Mouse (Mus musculus): ENCODE data around the gene Plb1. TPM values are rescaled to one million over a fixed set of nuclear protein-coding genes. Genes with fewer than 3 reads are reported as not detected.

The Plb1 gene
- polyA plus RNA-seq, 1 experiment from 2014 or later: 0.38 TPM

DNA sequence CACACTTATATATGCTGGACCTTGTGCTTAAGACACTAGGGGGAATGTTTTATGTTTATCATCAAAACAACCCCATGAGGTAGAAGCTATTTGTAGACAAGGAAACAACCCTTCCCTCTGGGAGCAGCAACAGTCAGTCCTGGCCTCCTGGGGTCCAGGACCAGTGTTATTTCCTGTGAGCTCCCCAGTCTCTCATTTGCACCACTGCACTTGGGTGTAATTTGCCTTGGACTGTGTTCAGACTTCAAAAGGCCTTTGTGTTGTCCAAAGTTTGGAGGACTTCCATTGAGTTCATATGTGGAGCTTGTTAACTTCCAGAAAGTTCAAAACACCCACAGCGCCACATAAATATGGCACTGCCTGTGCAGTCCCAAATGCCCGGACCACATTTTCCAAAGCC lies 180.6 kb downstream of the Plb1 start:
- Histone ChIP-seq H3K9me3 (no peaks in the 10 kb centered on the region), H3K4me1 (peaks cover 20% of the 10 kb centered on the region), H3K36me3 (replicated peaks) (no peaks in the 10 kb centered on the region), H3K4me3 (no peak overlapping the region), H3K27me3 (ENCODE audit: poor library complexity, severe bottlenecking) (no peaks in the 10 kb centered on the region), H3K27ac (peak overlapping the region; percentile 64)
- 70% methylated on average over 2 of the region's 2 CpGs for WGBS
- DNase-seq (ENCODE audit: extremely low spot score, low spot score): no peak

GRCm38 (mm10) chr5:32413569-32413968 lies 181.1 kb downstream of the Plb1 start:
- Histone ChIP-seq H3K27ac (no peak overlapping the region), H3K4me3 (no peak overlapping the region), H3K27me3 (ENCODE audit: poor library complexity, severe bottlenecking) (no peaks in the 10 kb centered on the region), H3K4me1 (peaks cover 20% of the 10 kb centered on the region), H3K36me3 (replicated peaks) (no peaks in the 10 kb centered on the region), H3K9me3 (no peaks in the 10 kb centered on the region)
- WGBS: 79% methylated on average over 2 of the region's 2 CpGs
- no peak for DNase-seq (ENCODE audit: extremely low spot score, low spot score)

DNA sequence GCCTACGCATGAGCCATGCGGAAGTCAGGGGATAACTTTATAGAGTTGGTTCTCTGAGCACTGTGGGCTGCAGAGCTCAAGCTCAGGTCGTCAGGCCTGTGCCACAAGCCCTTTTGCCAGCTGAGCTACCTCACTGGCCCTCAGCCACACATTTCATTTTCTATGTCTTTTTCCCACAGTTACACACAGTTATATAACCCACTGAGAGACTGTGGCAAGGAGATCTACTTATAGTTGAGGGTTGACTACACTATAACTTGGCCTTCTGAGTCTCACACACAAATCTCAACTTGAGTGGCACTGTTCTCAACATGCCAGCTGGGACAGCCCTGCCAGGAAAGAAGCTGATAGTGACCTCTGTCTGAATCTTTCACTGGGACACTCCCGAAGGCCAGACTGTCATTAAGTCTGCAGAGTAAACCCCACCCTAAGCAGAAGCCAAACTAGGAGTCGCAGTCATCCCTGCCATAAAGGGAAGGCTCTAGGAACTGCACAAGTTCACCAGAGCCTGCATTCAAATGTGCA lies 182.0 kb downstream of the Plb1 start:
- 88% methylated on average over 5 of the region's 5 CpGs for WGBS
- Histone ChIP-seq H3K27ac (no peak overlapping the region), H3K9me3 (no peaks in the 10 kb centered on the region), H3K4me3 (no peak overlapping the region), H3K27me3 (ENCODE audit: poor library complexity, severe bottlenecking) (no peaks in the 10 kb centered on the region), H3K36me3 (replicated peaks) (no peaks in the 10 kb centered on the region), H3K4me1 (peaks cover 20% of the 10 kb centered on the region)
- no peak for DNase-seq (ENCODE audit: extremely low spot score, low spot score)

- Histone ChIP-seq H3K27ac (no peak overlapping the region), H3K9me3 (no peaks in the 10 kb centered on the region), H3K27me3 (ENCODE audit: poor library complexity, severe bottlenecking) (no peaks in the 10 kb centered on the region), H3K4me1 (peaks cover 20% of the 10 kb centered on the region), H3K36me3 (replicated peaks) (no peaks in the 10 kb centered on the region), H3K4me3 (no peak overlapping the region)
- DNase-seq (ENCODE audit: extremely low spot score, low spot score): no peak
- WGBS: 93% methylated on average over 6 of the region's 6 CpGs
Measured at GRCm38 (mm10) chr5:32415554-32415953, 183.0 kb downstream of the Plb1 start.

Other genes starting within 250 kb of the Plb1 start
- gene Fosl2, start 96.9 kb upstream of the Plb1 start, polyA plus RNA-seq (2016; fragmentation: Nextera tagmentation; extraction: Ambion mirVana): 0.32 and 0.60 TPM in 2 replicates
- 214 and 230 TPM in 2 replicates for gene Ppp1cb, start 226.1 kb downstream of the Plb1 start, polyA plus RNA-seq (2016; fragmentation: Nextera tagmentation; extraction: Ambion mirVana)

All from forebrain, embryonic 10.5 days (tissue).